Mouse (Mus musculus) spleen, adult 18-20 months (tissue): ENCODE measurements around the gene 1700057G04Rik.

ENCODE experiments used
- DNase-seq, 2 experiments: peaks; one replicate each; pipeline ENCODE4 v3.0.0; 2022; ENCODE audit warnings: mixed read lengths in 2 of 2

1700057G04Rik gene

DNA sequence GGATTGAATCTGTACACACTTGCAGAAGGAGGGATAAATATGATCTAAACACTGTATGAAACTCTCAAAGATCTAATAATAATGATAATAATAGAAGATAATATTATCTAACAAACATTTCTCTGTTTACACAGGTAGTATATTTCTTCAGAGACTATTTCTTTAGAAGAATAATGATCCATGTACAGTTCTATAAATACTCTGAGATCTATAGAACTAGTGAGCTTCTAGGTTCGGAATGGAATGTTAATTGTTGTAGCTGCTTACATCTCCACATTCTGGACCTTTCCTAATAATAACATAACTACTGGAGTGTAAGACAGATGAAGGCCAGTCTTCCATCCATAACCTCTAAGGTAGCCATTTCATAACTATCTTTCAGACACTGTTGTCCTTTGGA, at the start of gene 1700057G04Rik:
TSS of gene 1700057G04Rik (plus strand) at position 301 of the 400 bp plus-strand sequence.
- DNase-seq = no peak

DNA sequence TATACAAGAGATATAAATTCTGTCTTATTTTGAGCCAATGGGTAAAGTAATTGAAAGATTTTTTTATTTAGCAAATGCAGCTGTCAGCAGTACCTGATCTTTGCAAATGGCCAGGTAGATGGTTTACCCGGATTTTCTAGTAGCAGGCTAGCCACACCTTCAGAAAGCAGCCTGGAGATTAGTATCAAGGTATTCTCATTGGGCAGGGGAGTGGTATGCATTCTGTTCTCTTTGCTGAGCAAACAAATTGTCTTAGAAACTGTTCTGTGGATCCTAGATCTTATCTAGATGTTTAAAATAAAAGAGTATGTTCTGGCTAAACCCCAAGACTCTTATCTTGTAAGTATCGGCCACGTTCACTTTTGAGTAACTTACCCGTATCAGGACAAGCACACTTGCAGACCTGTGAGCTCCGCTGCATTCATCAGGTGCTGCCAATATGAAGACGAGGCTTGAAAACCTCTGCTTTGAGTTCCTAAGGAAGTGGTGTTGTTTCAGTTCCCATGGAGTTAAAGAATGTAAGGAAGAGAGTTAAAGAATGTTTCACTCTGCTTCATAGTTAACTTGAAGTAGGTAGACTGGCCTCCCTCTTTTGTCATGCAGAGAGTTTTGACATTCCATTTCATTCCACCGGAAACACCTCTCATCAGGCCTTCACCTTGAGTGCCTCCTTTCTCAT, 48.6 kb upstream of the 1700057G04Rik start:
- DNase-seq = no peak

DNA sequence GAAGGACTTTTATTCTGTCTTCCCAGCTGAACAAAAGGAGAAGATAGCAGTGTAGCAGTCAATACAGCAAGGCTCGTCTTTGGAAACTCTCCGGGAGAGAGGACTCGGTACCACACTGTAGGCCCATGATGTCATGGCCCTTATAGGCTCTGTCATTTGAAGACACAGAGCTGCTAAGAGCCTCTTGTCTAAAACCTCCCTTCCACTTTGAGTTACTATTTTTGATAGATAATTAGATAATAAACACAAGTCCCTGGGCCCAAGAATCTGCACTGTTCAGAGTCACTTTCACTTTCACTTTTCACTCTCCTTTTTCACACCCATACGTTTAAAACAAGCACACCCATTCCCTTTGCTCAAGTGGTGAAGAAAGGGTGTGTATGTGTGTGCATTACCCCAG, 43.5 kb upstream of the 1700057G04Rik start:
- DNase-seq = no peak

DNA sequence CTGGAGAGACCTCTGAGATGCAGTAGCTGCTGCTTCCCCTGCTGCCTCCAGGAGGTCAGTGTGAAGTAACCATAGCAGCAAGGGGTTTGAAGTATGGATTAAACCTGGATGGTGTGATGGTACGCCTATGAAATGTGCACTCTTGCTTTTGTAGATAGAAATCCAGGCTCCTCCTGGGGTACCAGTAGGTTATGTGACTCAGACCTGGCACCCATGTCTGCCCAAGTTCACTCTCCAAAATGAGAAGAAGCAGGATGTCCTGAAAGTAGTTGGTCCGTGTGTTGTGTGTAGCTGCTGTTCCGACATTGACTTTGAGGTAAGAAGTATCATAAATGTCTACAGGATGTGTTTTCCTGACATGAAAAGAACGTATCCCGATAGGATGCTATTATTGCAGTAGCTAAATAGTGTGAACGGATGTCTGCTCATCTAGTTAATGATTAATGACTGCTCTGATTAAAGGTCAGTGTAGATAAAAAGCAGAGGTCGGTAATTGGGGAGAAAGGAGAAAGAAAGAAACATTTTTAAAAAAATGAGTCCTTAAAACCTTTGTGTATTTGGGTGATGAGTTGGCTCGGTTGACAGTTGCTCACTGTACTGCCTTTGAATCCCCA, 42.5 kb upstream of the 1700057G04Rik start:
- no peak for DNase-seq

DNA sequence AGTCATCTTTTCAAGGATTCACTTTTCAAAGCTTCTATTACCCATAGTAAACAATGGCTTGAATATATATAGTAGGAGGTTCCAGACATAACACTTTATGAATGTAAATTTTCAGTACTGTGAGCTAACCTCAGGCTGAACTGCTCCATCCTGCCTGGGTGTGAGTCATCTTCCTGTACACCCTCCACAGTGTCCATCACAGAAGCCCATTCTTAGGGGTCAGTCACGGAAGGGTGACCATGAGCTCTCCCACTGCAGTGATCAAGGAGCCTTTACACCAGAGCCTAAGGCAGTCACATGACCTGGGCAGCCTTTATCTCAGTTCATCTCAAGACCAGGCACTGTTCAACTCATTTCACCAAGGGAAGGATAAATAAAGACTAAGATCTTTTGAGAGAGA, 41.4 kb upstream of the 1700057G04Rik start:
- DNase-seq = no peak

DNA sequence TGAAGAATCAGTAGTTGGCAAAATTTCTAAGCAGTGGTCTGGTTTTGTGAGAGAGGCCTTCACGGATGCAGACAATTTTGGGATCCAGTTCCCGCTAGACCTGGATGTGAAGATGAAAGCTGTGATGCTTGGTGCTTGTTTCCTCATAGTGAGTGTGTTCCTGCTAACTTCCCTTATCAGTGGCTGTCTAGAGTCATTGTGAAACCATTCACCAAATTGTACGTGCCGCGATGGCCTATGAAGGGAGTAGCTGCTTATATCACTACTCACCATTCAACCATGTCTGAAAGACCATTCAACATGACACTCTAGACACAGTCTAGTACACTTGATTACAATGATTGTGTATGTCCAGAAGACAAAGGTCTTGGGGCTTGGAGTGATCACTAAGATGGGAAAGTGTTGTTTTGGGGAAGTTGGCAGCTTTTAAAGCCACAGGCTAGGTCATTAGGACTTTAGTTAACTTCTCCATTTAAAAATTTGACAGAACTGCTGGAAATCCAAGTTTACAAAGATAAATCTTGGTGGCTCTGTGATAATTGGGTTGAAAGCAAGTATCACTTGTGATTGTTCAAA, 39.3 kb upstream of the 1700057G04Rik start:
- no peak for DNase-seq

DNA sequence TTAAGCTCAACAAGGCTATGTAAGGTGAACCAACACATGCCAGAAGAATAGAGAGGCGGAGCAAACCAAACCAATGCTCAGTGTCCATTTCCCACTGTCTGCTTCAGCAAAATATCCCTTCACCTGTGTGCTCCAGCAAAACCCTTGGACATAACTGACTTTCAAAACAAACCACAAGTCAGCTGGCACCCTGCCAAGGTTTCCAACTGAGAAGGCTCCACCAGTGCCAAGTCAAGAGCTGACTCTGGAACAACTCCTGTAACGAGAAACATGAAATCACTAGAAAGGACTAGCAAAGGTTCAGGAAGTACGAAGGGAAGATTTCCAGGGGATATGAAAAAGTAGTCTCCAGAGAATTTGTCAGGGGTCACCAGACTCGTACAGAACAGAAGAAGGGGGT, 38.2 kb upstream of the 1700057G04Rik start:
- DNase-seq = no peak

DNA sequence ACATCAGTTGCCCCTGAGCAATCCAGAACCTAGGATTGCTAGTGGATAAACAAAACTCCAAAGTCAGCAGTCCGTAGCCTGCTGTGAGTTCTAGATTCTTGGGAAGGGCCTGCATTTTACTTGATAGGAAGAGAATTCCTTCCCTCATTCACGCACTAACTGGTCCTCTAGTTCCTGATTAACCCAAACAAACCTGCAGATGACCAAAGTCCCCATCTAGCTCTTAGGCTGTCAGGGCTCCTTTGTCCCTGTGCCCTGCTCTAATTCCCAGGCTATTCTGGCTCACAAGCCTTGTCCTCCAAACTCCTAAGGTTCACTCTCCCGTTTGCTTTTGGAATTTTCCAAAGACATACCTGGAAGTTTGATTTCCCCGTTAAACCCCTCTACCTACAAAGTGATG, 36.5 kb upstream of the 1700057G04Rik start:
- DNase-seq = no peak

DNA sequence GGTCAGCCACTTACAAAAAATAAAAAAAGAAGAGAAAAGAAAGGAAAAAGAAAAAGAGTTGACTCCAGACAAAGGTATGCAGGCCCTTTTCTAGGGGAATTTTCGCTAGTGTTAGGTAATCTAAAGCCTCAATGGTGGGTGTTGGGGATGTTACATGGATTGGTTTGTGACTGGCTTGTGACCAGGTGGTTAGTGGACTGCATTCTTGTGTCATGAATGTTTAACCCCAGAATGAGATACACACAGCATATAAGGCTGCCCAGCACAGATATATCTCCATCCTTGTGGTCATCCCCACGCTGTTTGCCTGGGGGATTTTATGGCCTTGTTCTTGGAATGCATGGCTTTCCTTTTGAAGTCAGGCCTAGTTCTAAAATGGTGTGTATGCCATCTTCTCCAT, 35.9 kb upstream of the 1700057G04Rik start:
- no peak for DNase-seq

DNA sequence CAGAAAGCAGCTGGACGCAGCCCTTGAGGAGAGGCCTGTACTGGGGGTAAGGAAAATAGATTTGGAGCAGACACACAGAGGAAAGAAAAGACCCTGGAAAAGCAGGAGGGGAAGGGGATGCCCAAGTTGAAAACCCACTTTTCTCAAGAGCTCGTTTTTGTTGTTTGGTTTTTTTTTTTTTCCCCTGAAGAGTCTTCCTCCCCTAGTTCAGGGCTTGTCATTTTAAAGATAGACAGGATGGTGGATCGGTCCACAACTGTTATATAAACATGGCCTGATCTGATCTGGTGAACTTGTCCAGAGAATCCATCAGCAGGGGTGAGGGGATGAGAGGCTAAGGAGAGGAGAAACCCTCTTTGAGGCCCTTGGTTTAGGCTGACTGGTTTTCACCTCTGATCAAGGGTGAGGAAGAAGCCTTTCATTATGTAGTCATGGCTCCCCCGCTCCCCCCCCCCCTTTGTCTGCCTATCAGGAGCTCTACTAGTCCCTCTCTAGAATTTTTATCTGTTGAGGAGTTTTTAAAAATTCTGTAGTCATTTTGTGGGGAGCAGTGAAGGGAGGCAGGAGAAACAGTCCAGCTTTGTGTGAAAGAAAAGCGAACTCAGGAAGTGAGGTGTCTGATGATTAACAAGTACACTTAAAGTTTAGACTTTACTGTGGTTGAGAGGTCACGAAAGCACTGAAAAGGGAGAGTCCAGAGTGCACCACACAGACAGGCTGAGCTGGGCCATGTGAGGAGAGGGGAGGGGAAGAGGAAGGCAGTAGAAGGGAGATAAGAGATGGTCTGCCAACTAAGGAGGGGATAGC, 35.0 kb upstream of the 1700057G04Rik start:
- DNase-seq = no peak

DNA sequence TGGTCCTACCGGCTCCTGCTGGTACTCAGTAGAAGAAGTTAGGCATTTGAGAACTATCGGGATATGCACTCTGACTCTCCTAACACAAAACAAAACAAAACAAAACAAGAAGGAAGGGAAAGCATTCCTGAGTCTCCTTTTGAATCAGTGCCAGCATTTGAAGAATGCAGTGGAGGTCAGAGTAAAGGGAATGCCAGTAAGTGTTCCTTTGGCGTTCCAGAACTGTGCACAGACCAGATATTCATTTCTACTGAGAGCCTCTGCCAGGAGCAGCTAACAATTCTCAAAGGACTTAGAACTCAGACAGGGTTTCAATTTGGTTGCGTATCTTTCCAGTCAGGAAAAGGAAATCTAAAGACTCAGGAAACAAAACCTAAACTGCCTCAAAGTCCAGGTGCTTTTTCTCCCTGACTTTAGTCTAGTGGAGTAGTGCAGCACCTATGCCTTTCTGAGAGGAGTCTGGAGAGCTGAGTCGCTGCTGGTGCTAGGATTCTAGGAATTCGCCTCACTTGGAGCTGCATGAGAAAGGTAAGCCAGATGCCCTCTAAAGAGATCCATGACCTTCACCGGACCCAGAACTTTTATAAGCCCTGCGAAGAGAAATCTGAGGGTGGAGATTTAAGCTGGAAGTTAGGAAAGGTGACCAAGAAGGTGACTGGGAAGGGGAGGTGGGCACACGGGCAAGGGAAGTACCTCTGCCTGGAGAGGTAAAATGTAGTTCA, 33.5 kb upstream of the 1700057G04Rik start, which contains the start of gene Plscr2:
TSS of gene Plscr2 (plus strand) at position 117 of the 722 bp plus-strand sequence.
- DNase-seq = no peak

DNA sequence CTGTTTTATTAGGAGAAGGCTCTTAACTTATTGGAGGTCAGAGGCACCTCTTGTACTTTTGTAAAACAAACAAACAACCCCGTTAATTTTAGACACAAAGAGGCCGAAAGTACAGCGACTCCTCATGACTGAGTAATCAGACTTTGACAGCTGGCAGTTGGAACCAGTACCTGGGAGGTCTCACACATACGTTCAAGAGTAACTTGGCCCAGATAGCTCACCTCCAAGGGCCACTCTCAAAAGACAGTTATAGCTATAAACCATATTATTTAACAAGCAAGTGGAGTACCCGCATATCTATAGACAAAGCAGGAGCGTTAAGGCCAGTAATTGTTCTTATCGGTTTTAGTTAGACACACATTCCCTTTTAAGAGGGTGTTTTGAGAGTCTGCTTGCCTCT, 32.8 kb upstream of the 1700057G04Rik start:
- no peak for DNase-seq

DNA sequence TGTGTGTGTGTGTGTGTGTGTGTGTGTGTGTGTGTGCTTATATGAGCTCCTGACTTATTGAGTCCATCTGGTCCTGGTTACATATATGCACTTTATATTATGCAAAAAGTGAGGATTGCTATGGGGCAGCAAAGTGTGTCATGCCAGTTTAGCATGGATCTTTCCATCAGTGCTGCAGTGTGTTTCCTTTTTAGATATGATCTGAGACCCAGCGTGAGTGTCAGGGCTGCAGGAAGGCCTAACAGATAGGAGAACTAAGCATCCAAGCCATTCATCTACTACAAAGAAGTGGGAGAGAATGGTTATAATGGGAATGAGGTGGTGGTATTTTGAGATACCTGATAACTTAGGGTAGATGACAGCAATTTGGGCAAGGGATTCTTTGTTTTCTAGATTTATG, 29.1 kb upstream of the 1700057G04Rik start:
- DNase-seq = no peak

DNA sequence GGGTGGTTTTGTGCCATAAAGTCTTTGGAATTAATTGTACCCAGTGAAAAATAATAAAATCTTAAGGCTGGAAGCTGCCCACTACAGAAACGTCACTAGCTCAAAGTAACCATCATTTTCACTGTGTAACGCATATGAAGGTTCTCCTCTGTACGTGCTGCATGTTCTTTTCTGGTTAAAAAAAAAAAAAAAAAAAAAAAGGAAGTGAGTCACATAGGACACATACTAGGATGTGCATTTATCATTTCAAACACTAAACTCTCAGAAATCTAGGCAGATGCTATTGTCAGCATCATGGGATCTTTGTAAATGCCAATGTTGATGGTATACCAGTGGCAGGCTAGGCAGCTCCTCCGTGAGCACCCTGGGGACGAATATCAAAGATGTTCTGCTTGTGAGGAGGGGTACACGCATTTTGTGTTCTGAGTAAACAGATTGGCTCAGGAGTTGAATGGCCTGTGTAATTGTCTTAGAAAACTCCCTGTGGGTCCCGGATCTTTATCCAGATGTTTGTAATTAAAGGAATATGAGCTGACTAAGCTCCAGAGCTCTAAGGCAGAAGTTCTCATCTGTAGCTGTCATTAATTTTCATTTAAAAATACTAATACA, 26.5 kb upstream of the 1700057G04Rik start:
- no peak for DNase-seq

DNA sequence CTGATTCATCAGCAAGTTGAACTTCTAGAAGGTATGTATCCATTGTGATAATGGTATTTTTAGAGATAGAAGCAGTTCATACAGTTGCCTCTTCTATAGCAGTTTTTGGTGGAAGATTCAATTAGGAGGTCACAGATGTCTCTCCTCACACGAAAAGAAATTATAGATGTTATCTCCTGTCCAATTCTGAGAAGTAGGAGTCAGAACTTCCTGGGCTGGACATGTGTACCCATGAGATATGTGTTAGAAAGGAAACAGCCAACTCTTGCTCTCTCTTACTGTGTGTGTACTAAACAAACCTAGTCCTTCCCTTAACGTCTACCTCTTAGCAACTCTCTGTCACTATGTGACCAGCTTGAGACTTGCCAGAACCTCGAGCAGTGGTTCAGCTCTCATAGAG, 19.5 kb upstream of the 1700057G04Rik start:
- no peak for DNase-seq

DNA sequence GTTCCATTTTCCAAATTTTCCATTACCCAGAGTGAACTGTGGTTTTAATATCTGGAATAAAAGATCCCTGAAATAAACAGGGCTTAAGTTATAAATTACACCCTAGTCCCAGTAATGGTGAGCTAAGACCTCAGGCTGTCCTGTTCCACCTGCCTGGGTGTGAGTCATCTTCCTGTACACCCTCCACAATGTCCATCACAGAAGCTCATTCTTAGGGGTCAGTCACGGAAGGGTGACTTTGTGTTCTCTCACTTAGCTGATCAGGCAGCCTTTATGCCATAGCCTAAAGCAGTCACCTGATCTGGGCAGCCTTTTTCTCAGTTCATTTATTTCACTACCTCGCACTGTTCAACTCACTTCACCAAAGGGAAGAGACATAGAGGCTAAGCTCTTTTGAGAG, 17.0 kb upstream of the 1700057G04Rik start:
- no peak for DNase-seq

DNA sequence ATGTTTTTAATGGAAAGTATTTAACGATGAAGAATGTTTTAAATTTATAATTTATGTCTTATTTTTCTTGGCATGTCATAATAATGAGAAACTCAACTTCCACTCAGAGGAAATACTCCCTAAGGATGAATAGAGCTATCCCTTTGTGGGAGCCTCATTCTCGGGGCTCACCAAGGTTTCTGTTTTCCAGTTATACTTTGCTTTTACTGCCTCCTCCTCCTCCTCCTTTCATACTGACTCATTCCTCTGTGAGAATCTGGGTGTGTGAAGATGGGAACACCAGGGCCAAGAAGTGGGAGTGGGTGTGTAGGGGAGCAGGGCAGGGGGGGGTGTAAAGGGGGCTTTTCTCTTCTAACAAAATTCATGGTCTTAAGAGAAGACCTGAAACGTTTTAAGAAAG, 16.3 kb upstream of the 1700057G04Rik start:
- DNase-seq = no peak

DNA sequence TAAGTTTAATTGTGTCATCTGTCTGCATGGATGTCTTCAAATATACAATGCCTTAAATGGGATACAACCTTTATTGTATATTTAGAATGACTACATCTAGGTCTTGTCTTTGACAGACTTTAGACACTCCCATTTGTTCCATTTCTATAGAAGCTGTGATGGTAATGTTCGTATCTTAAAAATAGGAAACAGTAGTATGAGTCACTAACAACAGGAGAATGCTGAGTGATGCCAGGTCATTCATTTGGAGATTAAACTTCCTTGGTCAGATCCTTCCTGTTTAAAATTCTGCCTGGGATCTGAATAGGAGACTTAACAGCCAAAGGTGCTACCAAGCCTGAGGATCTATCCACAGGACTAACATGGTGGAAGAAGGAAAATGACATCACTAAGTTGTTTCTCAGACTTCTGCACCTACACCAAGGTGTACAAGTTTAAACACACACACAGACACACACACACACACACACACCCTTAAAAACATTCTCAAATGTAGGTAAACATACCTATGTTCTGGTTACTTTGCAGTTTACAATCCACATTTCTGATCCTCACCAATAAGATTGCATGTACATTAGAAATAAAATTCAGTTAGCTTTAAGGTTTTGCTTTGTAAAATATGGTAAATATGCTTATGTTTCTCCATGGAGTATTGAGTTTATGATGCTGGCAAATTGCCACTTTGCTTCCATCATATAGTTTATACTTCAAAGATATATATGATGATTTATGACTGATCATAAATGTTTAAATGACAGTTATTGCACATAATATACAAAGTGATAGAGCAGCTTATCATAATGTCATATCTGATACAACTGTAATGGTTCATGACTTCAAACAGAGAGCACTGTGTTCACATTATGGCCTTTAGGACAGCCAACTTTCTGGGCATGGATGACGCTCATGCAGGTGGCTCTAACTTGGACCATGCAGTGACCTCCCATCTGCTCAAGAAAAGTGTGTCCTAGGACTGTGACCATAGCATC, 15.3 kb upstream of the 1700057G04Rik start:
- DNase-seq = no peak

DNA sequence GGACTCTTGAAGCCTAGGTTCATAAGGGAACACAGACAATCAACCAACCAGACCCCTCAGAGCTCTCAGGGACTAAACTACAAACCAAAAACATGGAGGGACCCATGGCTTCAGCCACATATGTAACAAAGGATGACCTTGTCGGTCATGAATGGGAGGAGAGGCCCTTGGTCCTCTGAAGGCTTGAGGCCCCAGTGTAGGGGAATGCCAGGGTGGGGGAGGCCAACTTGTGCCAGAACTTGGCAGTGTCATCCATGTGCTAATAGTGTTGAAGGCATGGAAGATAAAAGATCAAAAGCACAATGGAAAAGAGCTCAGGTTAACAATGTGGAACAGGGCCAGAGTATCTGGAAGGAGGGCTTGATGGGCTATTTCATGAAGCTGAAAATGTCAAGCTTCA, 10.9 kb upstream of the 1700057G04Rik start:
- no peak for DNase-seq

DNA sequence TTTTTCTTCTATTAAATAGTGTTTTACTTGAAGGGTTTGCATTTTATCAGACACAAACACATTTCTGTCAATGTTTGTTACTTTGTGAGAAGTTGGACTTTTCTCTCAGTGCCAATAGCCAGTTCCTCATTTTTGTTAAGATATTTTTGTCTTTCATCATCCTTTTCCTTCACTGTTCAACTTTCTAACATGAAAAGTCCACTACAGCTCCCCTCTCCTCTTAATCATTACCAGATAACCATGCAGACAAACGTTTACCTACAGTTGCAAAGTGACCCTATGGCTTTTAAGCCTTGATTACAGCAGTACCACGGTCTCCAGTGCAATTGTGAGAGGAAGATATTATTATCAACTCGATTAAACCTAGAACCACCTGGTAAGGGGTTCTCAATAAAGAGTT, 8.0 kb upstream of the 1700057G04Rik start:
- no peak for DNase-seq

DNA sequence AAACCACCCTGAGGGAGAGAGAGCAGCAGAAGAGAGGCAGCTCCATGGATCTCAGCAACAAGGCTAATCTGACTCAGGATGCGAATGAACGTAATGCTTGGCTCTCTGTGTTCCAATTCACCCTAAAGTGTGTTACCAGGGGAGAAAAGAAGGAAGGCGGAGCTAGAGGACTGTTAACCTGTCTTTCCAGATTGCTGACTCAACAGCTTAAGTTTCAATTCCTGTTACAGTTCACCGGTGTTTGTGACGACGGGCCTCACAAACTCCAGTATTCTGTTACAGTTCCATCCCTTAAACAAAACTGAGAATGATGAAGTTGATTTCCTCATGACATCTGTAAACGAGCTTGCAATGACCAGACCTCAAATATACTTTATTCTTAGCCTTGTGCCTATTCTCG, 4.1 kb upstream of the 1700057G04Rik start:
- DNase-seq = no peak
